Mouse (Mus musculus) brown adipose tissue, adult 24 weeks (tissue): ENCODE measurements around the gene Ech1. TPM values are rescaled to one million over a fixed set of nuclear protein-coding genes. Genes with fewer than 3 reads are reported as not detected.

Experiments used
- H3K27ac ChIP-seq: fragments of 200-500 bp; replicated peaks from 2 replicates; pipeline ENCODE4 v1.5.1; 2012; ENCODE audit warnings: low read depth, mild to moderate bottlenecking, low read length
- H3K4me1 ChIP-seq: fragments of 200-500 bp; 2 replicates; pipeline ENCODE4 v1.6.1; 2012; ENCODE audit warnings: low read length, mixed read lengths; ENCODE audit not compliant: control insufficient read depth, insufficient read depth, insufficient read length
- H3K4me3 ChIP-seq: fragments of 200-500 bp; 2 replicates; pipeline ENCODE4 v1.5.1; 2012; ENCODE audit warnings: low read depth, mild to moderate bottlenecking, low read length, moderate library complexity; ENCODE audit not compliant: insufficient read depth
- polyA plus RNA-seq: library from polyadenylated mRNA; stranded (reverse); fragments of >200 nt; gene quantifications from 2 replicates; pipeline ENCODE4 v1.2.4, GENCODE M21; 2012; ENCODE audit not compliant: missing spikeins, insufficient read depth, insufficient read length

Gene Ech1
- polyA plus RNA-seq, 1 experiment = 3,379 TPM

DNA sequence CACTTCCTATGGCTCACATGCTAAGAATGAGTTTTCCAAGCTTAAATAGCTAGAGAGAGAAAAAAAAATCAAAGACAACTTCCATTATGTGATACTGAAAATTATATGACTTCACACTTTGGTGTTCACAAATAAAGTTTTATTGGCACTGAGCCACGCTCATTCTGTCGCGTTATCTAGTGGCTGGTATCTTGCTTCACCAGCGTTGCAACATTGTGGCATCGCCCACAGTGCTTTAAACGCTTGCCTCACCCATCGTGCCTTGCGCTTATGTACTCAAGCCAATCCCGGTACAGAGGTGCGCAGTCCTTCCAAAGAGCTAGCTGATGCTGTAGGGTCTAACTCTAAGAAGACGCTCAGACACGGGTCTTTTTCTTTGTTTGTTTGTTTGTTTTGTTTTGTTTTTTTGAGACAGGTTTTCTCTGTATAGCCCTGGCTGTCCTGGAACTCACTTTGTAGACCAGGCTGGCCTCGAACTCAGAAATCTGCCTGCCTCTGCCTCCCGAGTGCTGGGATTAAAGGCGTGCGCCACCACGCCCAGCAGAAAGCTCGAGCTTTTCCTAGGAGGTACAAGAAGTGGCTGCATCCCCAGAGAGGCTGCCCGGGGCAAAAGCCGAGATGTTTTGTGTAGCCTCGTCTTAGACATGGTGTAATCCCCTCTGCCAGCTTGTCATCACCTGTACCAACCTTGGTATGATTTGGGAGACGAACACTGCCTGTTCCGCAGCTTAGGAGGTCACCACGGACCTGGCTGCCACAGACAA, 46.1 kb downstream of the Ech1 start:
- Histone ChIP-seq H3K4me1 (peaks cover 6% of the 10 kb centered on the region; the same call in 1 of the 2 replicates), H3K4me3 (no peak overlapping the region), H3K27ac (no peak overlapping the region)

DNA sequence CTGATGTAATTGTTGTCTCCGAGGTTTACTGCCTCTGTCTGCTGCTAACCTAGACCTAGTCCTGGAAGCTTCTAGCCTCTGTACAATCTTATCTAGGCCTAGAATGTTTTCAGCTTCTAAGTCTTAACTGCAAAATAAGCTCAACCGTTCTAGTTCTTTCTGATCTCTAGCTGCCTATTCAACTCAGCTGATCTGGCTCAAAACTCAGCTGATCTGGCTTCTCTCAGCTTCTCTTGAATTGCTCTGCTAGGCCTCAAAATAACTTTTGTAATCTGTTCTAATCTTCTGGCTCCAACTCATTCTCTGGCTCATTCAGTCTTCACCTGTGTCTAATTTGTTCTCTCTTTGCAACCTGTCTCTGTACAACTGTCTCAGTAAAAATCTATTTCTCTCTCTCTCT, 49.5 kb downstream of the Ech1 start:
- no peak overlapping the region for H3K4me3 ChIP-seq

DNA sequence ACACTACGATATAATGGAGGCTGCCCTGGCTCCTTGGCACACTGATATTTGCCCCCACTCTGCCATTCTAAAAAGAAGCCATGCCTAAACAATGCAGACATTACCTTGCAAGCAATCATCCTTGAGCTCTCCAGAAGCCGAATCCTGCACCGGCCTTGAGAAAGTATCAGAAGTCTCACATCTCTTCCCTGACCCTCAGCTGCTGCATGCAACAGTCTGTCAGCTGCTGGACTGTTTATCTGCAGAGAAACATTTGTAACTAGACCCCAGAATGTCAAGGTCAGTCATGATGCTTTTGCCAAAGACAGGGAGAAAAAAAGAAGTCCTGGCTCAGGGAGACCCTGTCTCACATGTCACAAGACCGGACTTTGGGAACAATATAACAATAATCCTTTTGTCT, 51.1 kb downstream of the Ech1 start:
- Histone ChIP-seq H3K4me3 (no peak overlapping the region), H3K27ac (no peak overlapping the region), H3K4me1 (no peaks in the 10 kb centered on the region; the same call in 1 of the 2 replicates)

More for the DNA sequence above, 49.5 kb downstream of the Ech1 start:
- H3K27ac ChIP-seq = no peak overlapping the region
- no peaks in the 10 kb centered on the region for H3K4me1 ChIP-seq

GRCm38 (mm10) chr7:28877155-28877554, 52.1 kb downstream of the Ech1 start:
- Histone ChIP-seq H3K4me1 (peaks cover 2% of the 10 kb centered on the region; the same call in 1 of the 2 replicates), H3K27ac (no peak overlapping the region), H3K4me3 (no peak overlapping the region)

DNA sequence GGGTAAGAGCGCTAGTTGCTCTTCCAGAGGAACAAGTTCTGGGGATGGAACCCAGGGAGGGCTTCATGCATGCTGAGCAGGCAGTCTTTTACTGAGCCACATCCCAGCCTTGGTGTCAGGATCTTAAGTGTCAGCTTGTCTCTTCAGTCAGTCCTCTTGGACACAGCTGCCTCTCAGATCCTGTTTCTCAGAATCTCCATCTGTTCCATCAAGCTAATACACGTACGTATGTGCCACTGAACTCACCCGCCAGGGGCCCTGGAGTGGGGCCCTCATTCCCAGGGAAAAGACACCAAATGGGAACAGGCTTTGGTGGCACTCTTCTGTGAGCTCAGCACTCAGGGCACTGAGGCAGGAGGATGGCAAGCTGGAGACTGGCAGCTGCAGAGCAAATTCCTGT, 52.8 kb downstream of the Ech1 start:
- Histone ChIP-seq H3K4me1 (peaks cover 4% of the 10 kb centered on the region; the same call in 1 of the 2 replicates), H3K27ac (no peak overlapping the region), H3K4me3 (no peak overlapping the region)

DNA sequence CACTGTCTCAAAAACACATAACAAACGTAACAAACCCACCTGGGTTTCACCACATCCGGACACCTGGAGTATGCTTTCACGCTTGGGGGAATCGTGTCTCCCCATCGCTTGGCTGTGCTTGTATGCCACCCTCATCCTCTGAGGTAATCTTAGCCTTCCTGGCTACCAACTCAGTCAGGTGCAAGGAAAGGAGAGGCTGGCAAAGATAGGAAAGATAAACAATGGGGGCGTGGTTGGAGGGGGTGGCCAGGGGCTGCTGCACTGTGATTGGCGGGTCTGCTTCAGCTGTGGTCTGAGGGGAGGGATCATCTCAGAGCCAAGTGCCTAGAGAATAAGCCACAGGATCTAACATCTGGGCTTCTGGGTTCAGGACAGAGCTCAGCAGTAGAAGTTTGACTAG, 54.6 kb downstream of the Ech1 start:
- Histone ChIP-seq H3K4me1 (peaks cover 4% of the 10 kb centered on the region; the same call in 1 of the 2 replicates), H3K4me3 (no peak overlapping the region), H3K27ac (no peak overlapping the region)

DNA sequence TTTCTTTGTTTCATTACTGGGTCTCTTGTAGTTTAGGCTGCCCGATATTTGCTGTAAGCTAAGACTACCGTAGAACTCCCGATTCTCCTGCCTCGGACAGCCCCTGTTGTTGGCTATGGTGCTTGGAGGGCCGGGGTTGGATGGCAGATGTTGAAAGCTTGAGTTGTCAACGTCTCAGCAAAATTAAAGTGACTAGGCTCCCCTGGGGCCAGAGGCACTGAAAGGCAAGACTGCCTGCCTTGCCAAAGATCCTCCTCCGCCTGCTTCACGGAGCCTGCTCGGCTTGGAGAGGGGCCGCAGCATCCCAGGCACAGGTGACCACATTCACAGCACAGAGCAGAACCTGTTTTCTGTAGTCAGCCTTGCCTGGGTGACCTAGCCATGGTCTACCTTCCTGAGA, 55.5 kb downstream of the Ech1 start:
- peaks cover 4% of the 10 kb centered on the region; the same call in 1 of the 2 replicates for H3K4me1 ChIP-seq
- no peak overlapping the region for H3K4me3 ChIP-seq
- no peak overlapping the region for H3K27ac ChIP-seq

- H3K27ac ChIP-seq = peak within 1 kb of the TSS; percentile 28
- peak within 1 kb of the TSS; percentile 29 for H3K4me3 ChIP-seq
- peaks cover 4% of the 10 kb centered on the region; the same call in 1 of the 2 replicates for H3K4me1 ChIP-seq
These were observed 56.2 kb downstream of the Ech1 start, which contains the start of gene Capn12 for GRCm38 (mm10) chr7:28881199-28881598. Gene Capn12, plus strand, starts transcription at chr7:28881422.

Other genes starting within 250 kb of the Ech1 start
- gene Samd4b, start 227.1 kb upstream of the Ech1 start, polyA plus RNA-seq = 18.8 and 24.4 TPM in 2 replicates
- gene Pak4, start 227.0 kb upstream of the Ech1 start, polyA plus RNA-seq = 4.1 and 5.8 TPM in 2 replicates
- gene Acp7, start 193.9 kb upstream of the Ech1 start, polyA plus RNA-seq = not detected in 2 replicates
- 1.2 and 1.4 TPM in 2 replicates for gene Fbxo27, start 132.4 kb upstream of the Ech1 start, polyA plus RNA-seq
- gene Fbxo17, start 108.4 kb upstream of the Ech1 start, polyA plus RNA-seq = 0.71 and 2.5 TPM in 2 replicates
- gene Mrps12, start 83.4 kb upstream of the Ech1 start, polyA plus RNA-seq = 64.4 and 106 TPM in 2 replicates
- 13.0 and 14.5 TPM in 2 replicates for gene Sars2, start 83.2 kb upstream of the Ech1 start, polyA plus RNA-seq
- gene Ccer2, start 69.0 kb upstream of the Ech1 start, polyA plus RNA-seq = not detected in 2 replicates
- 94.8 and 96.2 TPM in 2 replicates for gene Sirt2, start 58.5 kb upstream of the Ech1 start, polyA plus RNA-seq
- 15.5 and 16.9 TPM in 2 replicates for gene Nfkbib, start 57.7 kb upstream of the Ech1 start, polyA plus RNA-seq
- 2.5 and 4.6 TPM in 2 replicates for gene Rinl, start 36.2 kb upstream of the Ech1 start, polyA plus RNA-seq
- 122 and 131 TPM in 2 replicates for gene Hnrnpl, start 16.7 kb upstream of the Ech1 start, polyA plus RNA-seq
- 12.0 and 14.6 TPM in 2 replicates for gene Lgals4, start 8.6 kb downstream of the Ech1 start, polyA plus RNA-seq
- 2.3 TPM in 1 of 2 replicates, not detected in the other for gene Lgals7, start 38.6 kb downstream of the Ech1 start, polyA plus RNA-seq
- gene Capn12, start 56.2 kb downstream of the Ech1 start, polyA plus RNA-seq = 0.63 and 0.71 TPM in 2 replicates
- gene Actn4, start 137.1 kb downstream of the Ech1 start, polyA plus RNA-seq = 122 and 135 TPM in 2 replicates
- 165 and 216 TPM in 2 replicates for gene Eif3k, start 156.6 kb downstream of the Ech1 start, polyA plus RNA-seq
- 0.63 and 1.4 TPM in 2 replicates for gene Map4k1, start 156.8 kb downstream of the Ech1 start, polyA plus RNA-seq